Mouse (Mus musculus): ENCODE measurements around the gene Olfr1491. TPM values are rescaled to one million over a fixed set of nuclear protein-coding genes. Genes with fewer than 3 reads are reported as not detected.

The Olfr1491 gene
- not detected in 2 replicates for polyA plus RNA-seq (2014; fragmentation: Nextera tagmentation; extraction: Ambion mirVana)

GRCm38 (mm10) chr19:13696968-13697367 lies at the start of gene Olfr1491:
Gene Olfr1491, plus strand, starts transcription at chr19:13697268.
- 76% methylated on average over 3 of the region's 3 CpGs for WGBS
- H3K36me3 ChIP-seq (ENCODE audit: control insufficient read depth, insufficient read depth, low read length) = no peaks in the 10 kb centered on the region
- no peaks in the 10 kb centered on the region for H3K4me1 ChIP-seq (ENCODE audit: control insufficient read depth, insufficient read depth, low read length)
- no peaks in the 10 kb centered on the region for H3K9me3 ChIP-seq (ENCODE audit: control insufficient read depth, low read length)
- DNase-seq (ENCODE audit: low spot score) (no peak), ATAC-seq (ENCODE audit: insufficient read depth, low FRiP score, low TSS enrichment) (no peak)
- no peak within 1 kb of the TSS for H3K4me3 ChIP-seq (ENCODE audit: low read depth, low read length)
- H3K4me2 ChIP-seq (ENCODE audit: low read depth) = no peak within 1 kb of the TSS
- no peak within 1 kb of the TSS for H3K9ac ChIP-seq (ENCODE audit: low read length)
- no peak within 1 kb of the TSS for H3K27ac ChIP-seq (ENCODE audit: low read depth, low read length)
- H3K27me3 ChIP-seq (ENCODE audit: control insufficient read depth, insufficient read depth, low read length) = no peaks in the 10 kb centered on the region

DNA sequence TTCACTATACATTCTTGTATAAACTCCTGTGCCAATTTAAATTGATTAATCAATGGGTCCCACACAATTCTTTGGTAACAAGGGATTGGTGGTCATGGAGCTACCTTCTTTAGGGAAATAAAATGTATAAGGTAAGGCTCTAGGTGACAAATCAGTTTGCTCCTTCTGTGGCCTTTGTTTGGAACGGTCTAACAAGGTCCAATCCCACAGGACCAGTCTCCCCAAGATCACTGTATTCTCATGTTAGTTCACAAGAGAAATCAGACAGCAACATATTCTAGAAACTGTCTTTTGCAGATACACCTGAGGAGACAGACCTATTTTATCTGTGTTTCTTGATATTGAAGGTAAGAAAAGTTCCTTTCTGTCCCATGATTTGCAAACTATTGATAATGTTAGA lies 46.3 kb upstream of the Olfr1491 start, which contains the start of gene Olfr1490:
Gene Olfr1490, plus strand, starts transcription at position 301 of the 400 bp plus-strand sequence.
- H3K36me3 ChIP-seq (ENCODE audit: control insufficient read depth, insufficient read depth, low read length) = no peaks in the 10 kb centered on the region
- no peak within 1 kb of the TSS for H3K27ac ChIP-seq (ENCODE audit: low read depth, low read length)
- no peaks in the 10 kb centered on the region; the same call in 1 of the 2 replicates for H3K9me3 ChIP-seq (ENCODE audit: control insufficient read depth, low read length)
- H3K4me3 ChIP-seq (ENCODE audit: low read depth, low read length) = no peak within 1 kb of the TSS
- no peak within 1 kb of the TSS for H3K9ac ChIP-seq (ENCODE audit: low read length)
- H3K4me1 ChIP-seq (ENCODE audit: control insufficient read depth, insufficient read depth, low read length) = no peaks in the 10 kb centered on the region
- WGBS = 69% methylated on average over 1 of the region's 1 CpGs
- no peaks in the 10 kb centered on the region for H3K27me3 ChIP-seq (ENCODE audit: control insufficient read depth, insufficient read depth, low read length)
- no peak for DNase-seq (ENCODE audit: low spot score)
- ATAC-seq (ENCODE audit: insufficient read depth, low FRiP score, low TSS enrichment) = no peak
- no peak within 1 kb of the TSS for H3K4me2 ChIP-seq (ENCODE audit: low read depth)

DNA sequence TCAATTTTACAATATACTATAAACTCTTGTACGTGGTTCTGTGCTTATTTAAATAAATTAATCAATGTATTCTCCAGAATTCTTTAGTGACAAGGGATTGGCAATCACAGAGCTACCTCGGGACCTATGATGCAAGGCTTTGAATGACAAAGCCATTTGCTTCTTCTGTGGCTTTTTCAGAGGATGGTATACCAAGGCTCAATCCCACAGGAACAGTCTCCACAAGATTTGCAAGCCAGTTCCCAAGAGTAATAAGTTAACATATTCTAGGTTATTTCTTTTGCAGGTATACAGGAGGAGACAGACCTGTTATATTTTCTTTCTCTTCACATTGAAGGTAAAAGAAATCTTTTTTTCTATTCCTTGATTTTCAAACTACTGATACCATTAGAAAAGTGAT lies 25.9 kb downstream of the Olfr1491 start, which contains the start of gene Olfr1493-ps1:
Gene Olfr1493-ps1, plus strand, starts transcription at position 301 of the 400 bp plus-strand sequence.
- H3K27ac ChIP-seq (ENCODE audit: low read depth, low read length) = no peak within 1 kb of the TSS
- H3K4me2 ChIP-seq (ENCODE audit: low read depth) = no peak within 1 kb of the TSS
- DNase-seq (ENCODE audit: low spot score) (no peak), ATAC-seq (ENCODE audit: insufficient read depth, low FRiP score, low TSS enrichment) (no peak)
- no peak within 1 kb of the TSS for H3K9ac ChIP-seq (ENCODE audit: low read length)
- WGBS = 64% methylated on average over 2 of the region's 2 CpGs
- no peaks in the 10 kb centered on the region for H3K9me3 ChIP-seq (ENCODE audit: control insufficient read depth, low read length)
- no peak within 1 kb of the TSS for H3K4me3 ChIP-seq (ENCODE audit: low read depth, low read length)
- H3K4me1 ChIP-seq (ENCODE audit: control insufficient read depth, insufficient read depth, low read length) = no peaks in the 10 kb centered on the region
- no peaks in the 10 kb centered on the region for H3K36me3 ChIP-seq (ENCODE audit: control insufficient read depth, insufficient read depth, low read length)
- no peaks in the 10 kb centered on the region for H3K27me3 ChIP-seq (ENCODE audit: control insufficient read depth, insufficient read depth, low read length)

GRCm38 (mm10) chr19:13739428-13739827 lies 42.4 kb downstream of the Olfr1491 start, which contains the start of gene Olfr1494:
Gene Olfr1494, plus strand, starts transcription at chr19:13739728.
- H3K9me3 ChIP-seq (ENCODE audit: control insufficient read depth, low read length) = no peaks in the 10 kb centered on the region
- ATAC-seq (ENCODE audit: insufficient read depth, low FRiP score, low TSS enrichment) = no peak
- DNase-seq (ENCODE audit: low spot score) = no peak
- no peak within 1 kb of the TSS for H3K4me2 ChIP-seq (ENCODE audit: low read depth)
- H3K4me3 ChIP-seq (ENCODE audit: low read depth, low read length) = no peak within 1 kb of the TSS
- H3K9ac ChIP-seq (ENCODE audit: low read length) = no peak within 1 kb of the TSS
- no peaks in the 10 kb centered on the region for H3K27me3 ChIP-seq (ENCODE audit: control insufficient read depth, insufficient read depth, low read length)
- no peaks in the 10 kb centered on the region for H3K36me3 ChIP-seq (ENCODE audit: control insufficient read depth, insufficient read depth, low read length)
- H3K27ac ChIP-seq (ENCODE audit: low read depth, low read length) = no peak within 1 kb of the TSS
- 92% methylated on average over 4 of the region's 4 CpGs for WGBS
- H3K4me1 ChIP-seq (ENCODE audit: control insufficient read depth, insufficient read depth, low read length) = no peaks in the 10 kb centered on the region

DNA sequence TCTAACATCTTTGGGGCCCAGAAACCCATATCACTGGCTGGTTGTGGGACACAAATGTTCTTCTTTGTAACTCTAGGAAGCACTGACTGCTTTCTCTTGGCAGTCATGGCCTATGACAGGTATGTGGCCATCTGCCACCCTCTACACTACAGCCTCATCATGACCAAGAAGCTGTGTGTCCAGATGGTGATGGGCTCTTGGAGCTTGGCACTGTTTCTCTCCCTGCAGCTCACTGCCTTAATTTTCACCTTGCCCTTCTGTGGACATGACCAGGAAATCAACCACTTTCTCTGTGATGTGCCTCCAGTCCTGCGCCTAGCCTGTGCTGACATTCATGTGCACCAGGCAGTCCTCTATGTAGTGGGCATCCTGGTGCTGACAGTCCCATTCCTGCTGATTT lies 52.3 kb downstream of the Olfr1491 start:
- 87% methylated on average over 1 of the region's 1 CpGs for WGBS
- no peaks in the 10 kb centered on the region for H3K27me3 ChIP-seq (ENCODE audit: control insufficient read depth, insufficient read depth, low read length)
- DNase-seq (ENCODE audit: low spot score) = no peak

More for the DNA sequence above, 52.3 kb downstream of the Olfr1491 start:
- H3K4me1 ChIP-seq (ENCODE audit: control insufficient read depth, insufficient read depth, low read length) = no peaks in the 10 kb centered on the region
- H3K9ac ChIP-seq (ENCODE audit: low read length) = no peak overlapping the region
- no peak for ATAC-seq (ENCODE audit: insufficient read depth, low FRiP score, low TSS enrichment)
- no peak overlapping the region for H3K27ac ChIP-seq (ENCODE audit: low read depth, low read length)
- no peak overlapping the region for H3K4me2 ChIP-seq (ENCODE audit: low read depth)
- H3K36me3 ChIP-seq (ENCODE audit: control insufficient read depth, insufficient read depth, low read length) = no peaks in the 10 kb centered on the region
- H3K9me3 ChIP-seq (ENCODE audit: control insufficient read depth, low read length) = no peaks in the 10 kb centered on the region
- H3K4me3 ChIP-seq (ENCODE audit: low read depth, low read length) = no peak overlapping the region

Other genes with a start within 250 kb of the Olfr1491 start
- not detected in 2 replicates for gene Olfr1472, start 241.2 kb upstream of the Olfr1491 start, polyA plus RNA-seq (2014; fragmentation: Nextera tagmentation; extraction: Ambion mirVana)
- not detected in 2 replicates for gene Olfr1474, start 227.7 kb upstream of the Olfr1491 start, polyA plus RNA-seq (2014; fragmentation: Nextera tagmentation; extraction: Ambion mirVana)
- gene Olfr1475, start 217.1 kb upstream of the Olfr1491 start, polyA plus RNA-seq (2014; fragmentation: Nextera tagmentation; extraction: Ambion mirVana) = not detected in 2 replicates
- not detected in 2 replicates for gene Olfr1477, start 196.7 kb upstream of the Olfr1491 start, polyA plus RNA-seq (2014; fragmentation: Nextera tagmentation; extraction: Ambion mirVana)
- not detected in 2 replicates for gene Olfr1480, start 169.4 kb upstream of the Olfr1491 start, polyA plus RNA-seq (2014; fragmentation: Nextera tagmentation; extraction: Ambion mirVana)
- gene Olfr1484, start 113.8 kb upstream of the Olfr1491 start, polyA plus RNA-seq (2014; fragmentation: Nextera tagmentation; extraction: Ambion mirVana) = not detected in 2 replicates
- not detected in 2 replicates for gene Olfr1487, start 79.9 kb upstream of the Olfr1491 start, polyA plus RNA-seq (2014; fragmentation: Nextera tagmentation; extraction: Ambion mirVana)
- gene Olfr1489, start 65.6 kb upstream of the Olfr1491 start, polyA plus RNA-seq (2014; fragmentation: Nextera tagmentation; extraction: Ambion mirVana) = not detected in 2 replicates
- gene Olfr1490, start 46.2 kb upstream of the Olfr1491 start, polyA plus RNA-seq (2014; fragmentation: Nextera tagmentation; extraction: Ambion mirVana) = not detected in 2 replicates
- gene Olfr1493-ps1, start 26.0 kb downstream of the Olfr1491 start, polyA plus RNA-seq (2014; fragmentation: Nextera tagmentation; extraction: Ambion mirVana) = not detected in 2 replicates
- gene Olfr1494, start 42.5 kb downstream of the Olfr1491 start, polyA plus RNA-seq (2014; fragmentation: Nextera tagmentation; extraction: Ambion mirVana) = not detected in 2 replicates
- gene Olfr1495, start 67.3 kb downstream of the Olfr1491 start, polyA plus RNA-seq (2014; fragmentation: Nextera tagmentation; extraction: Ambion mirVana) = not detected in 2 replicates
- gene Olfr1496, start 80.6 kb downstream of the Olfr1491 start, polyA plus RNA-seq (2014; fragmentation: Nextera tagmentation; extraction: Ambion mirVana) = not detected in 2 replicates
- not detected in 2 replicates for gene Olfr1497, start 100.9 kb downstream of the Olfr1491 start, polyA plus RNA-seq (2014; fragmentation: Nextera tagmentation; extraction: Ambion mirVana)
- not detected in 2 replicates for gene Olfr1499, start 122.2 kb downstream of the Olfr1491 start, polyA plus RNA-seq (2014; fragmentation: Nextera tagmentation; extraction: Ambion mirVana)
- not detected in 2 replicates for gene Olfr1500, start 133.2 kb downstream of the Olfr1491 start, polyA plus RNA-seq (2014; fragmentation: Nextera tagmentation; extraction: Ambion mirVana)
- gene Olfr1501, start 153.4 kb downstream of the Olfr1491 start, polyA plus RNA-seq (2014; fragmentation: Nextera tagmentation; extraction: Ambion mirVana) = not detected in 2 replicates
- not detected in 2 replicates for gene Olfr1502, start 164.5 kb downstream of the Olfr1491 start, polyA plus RNA-seq (2014; fragmentation: Nextera tagmentation; extraction: Ambion mirVana)
- gene Olfr1504, start 200.7 kb downstream of the Olfr1491 start, polyA plus RNA-seq (2014; fragmentation: Nextera tagmentation; extraction: Ambion mirVana) = not detected in 2 replicates
- not detected in 2 replicates for gene Olfr1505, start 216.3 kb downstream of the Olfr1491 start, polyA plus RNA-seq (2014; fragmentation: Nextera tagmentation; extraction: Ambion mirVana)

All from neural tube, embryonic 11.5 days (tissue).